Mouse (Mus musculus): ENCODE measurements around the gene Comt.

- TF ChIP-seq CTCF (IDR thresholded peaks at IDR 0.05): no peak
- TF ChIP-seq POLR2A (IDR thresholded peaks at IDR 0.05; ENCODE audit: insufficient read depth, low read depth, low read length): peak; percentile 52
Observed at GRCm38 (mm10) chr16:18411802-18412476, 14.7 kb downstream of the Comt start.

Measured in heart, adult 2 months (tissue).